Mouse (Mus musculus): ENCODE results near the gene Nrxn3. TPM values are rescaled to one million over a fixed set of nuclear protein-coding genes. Genes with fewer than 3 reads are reported as not detected.

The Nrxn3 gene
- polyA plus RNA-seq, 1 experiment = 0.47 TPM

- TF ChIP-seq CTCF (IDR thresholded peaks at IDR 0.05; ENCODE audit: extremely low read depth, insufficient read length, insufficient replicate concordance, low read depth, low read length) (no peak), POLR2A (IDR thresholded peaks at IDR 0.05; ENCODE audit: low read depth, low read length) (no peak)
- Histone ChIP-seq H3K4me3 (ENCODE audit: low read depth, low read length) (no peak overlapping the region), H3K27ac (ENCODE audit: insufficient read depth, low read depth, low read length) (no peak overlapping the region), H3K36me3 (ENCODE audit: control insufficient read depth, insufficient read depth, low read length) (no peaks in the 10 kb centered on the region), H3K4me1 (ENCODE audit: control insufficient read depth, insufficient read depth, insufficient read length, low read length) (no peaks in the 10 kb centered on the region), H3K27me3 (ENCODE audit: control insufficient read depth, insufficient read depth, low read length) (no peaks in the 10 kb centered on the region)
- WGBS = 59% methylated on average over 1 of the region's 1 CpGs
Observed at GRCm38 (mm10) chr12:89963073-89963472, 1240.4 kb downstream of the Nrxn3 start.

GRCm38 (mm10) chr12:89976648-89977047 lies 1254.0 kb downstream of the Nrxn3 start:
- 94% methylated on average over 4 of the region's 4 CpGs for WGBS
- H3K4me1 ChIP-seq (ENCODE audit: control insufficient read depth, insufficient read depth, insufficient read length, low read length) = no peaks in the 10 kb centered on the region

GRCm38 (mm10) chr12:89977479-89977878 lies 1254.8 kb downstream of the Nrxn3 start:
- H3K27ac ChIP-seq (ENCODE audit: insufficient read depth, low read depth, low read length) = no peak overlapping the region
- no peaks in the 10 kb centered on the region for H3K27me3 ChIP-seq (ENCODE audit: control insufficient read depth, insufficient read depth, low read length)
- H3K4me3 ChIP-seq (ENCODE audit: low read depth, low read length) = no peak overlapping the region
- TF ChIP-seq CTCF (IDR thresholded peaks at IDR 0.05; ENCODE audit: extremely low read depth, insufficient read length, insufficient replicate concordance, low read depth, low read length) = no peak
- no peak for TF ChIP-seq POLR2A (IDR thresholded peaks at IDR 0.05; ENCODE audit: low read depth, low read length)
- WGBS = 78% methylated on average over 5 of the region's 5 CpGs
- no peaks in the 10 kb centered on the region for H3K36me3 ChIP-seq (ENCODE audit: control insufficient read depth, insufficient read depth, low read length)
- no peaks in the 10 kb centered on the region for H3K4me1 ChIP-seq (ENCODE audit: control insufficient read depth, insufficient read depth, insufficient read length, low read length)

More at GRCm38 (mm10) chr12:89976648-89977047, 1254.0 kb downstream of the Nrxn3 start:
- Histone ChIP-seq H3K36me3 (ENCODE audit: control insufficient read depth, insufficient read depth, low read length) (no peaks in the 10 kb centered on the region), H3K27ac (ENCODE audit: insufficient read depth, low read depth, low read length) (no peak overlapping the region), H3K27me3 (ENCODE audit: control insufficient read depth, insufficient read depth, low read length) (no peaks in the 10 kb centered on the region), H3K4me3 (ENCODE audit: low read depth, low read length) (no peak overlapping the region)
- TF ChIP-seq POLR2A (IDR thresholded peaks at IDR 0.05; ENCODE audit: low read depth, low read length) = no peak
- no peak for TF ChIP-seq CTCF (IDR thresholded peaks at IDR 0.05; ENCODE audit: extremely low read depth, insufficient read length, insufficient replicate concordance, low read depth, low read length)

GRCm38 (mm10) chr12:89979190-89979589 lies 1256.5 kb downstream of the Nrxn3 start:
- WGBS = 25% methylated on average over 1 of the region's 1 CpGs
- TF ChIP-seq POLR2A (IDR thresholded peaks at IDR 0.05; ENCODE audit: low read depth, low read length) (no peak), CTCF (IDR thresholded peaks at IDR 0.05; ENCODE audit: extremely low read depth, insufficient read length, insufficient replicate concordance, low read depth, low read length) (no peak)
- Histone ChIP-seq H3K36me3 (ENCODE audit: control insufficient read depth, insufficient read depth, low read length) (no peaks in the 10 kb centered on the region), H3K4me3 (ENCODE audit: low read depth, low read length) (no peak overlapping the region), H3K4me1 (ENCODE audit: control insufficient read depth, insufficient read depth, insufficient read length, low read length) (no peaks in the 10 kb centered on the region), H3K27me3 (ENCODE audit: control insufficient read depth, insufficient read depth, low read length) (no peaks in the 10 kb centered on the region), H3K27ac (ENCODE audit: insufficient read depth, low read depth, low read length) (no peak overlapping the region)

GRCm38 (mm10) chr12:89982445-89982844 lies 1259.8 kb downstream of the Nrxn3 start:
- Histone ChIP-seq H3K4me1 (ENCODE audit: control insufficient read depth, insufficient read depth, insufficient read length, low read length) (no peaks in the 10 kb centered on the region), H3K36me3 (ENCODE audit: control insufficient read depth, insufficient read depth, low read length) (no peaks in the 10 kb centered on the region), H3K27me3 (ENCODE audit: control insufficient read depth, insufficient read depth, low read length) (no peaks in the 10 kb centered on the region), H3K27ac (ENCODE audit: insufficient read depth, low read depth, low read length) (no peak overlapping the region), H3K4me3 (ENCODE audit: low read depth, low read length) (no peak overlapping the region)
- TF ChIP-seq CTCF (IDR thresholded peaks at IDR 0.05; ENCODE audit: extremely low read depth, insufficient read length, insufficient replicate concordance, low read depth, low read length) (no peak), POLR2A (IDR thresholded peaks at IDR 0.05; ENCODE audit: low read depth, low read length) (no peak)
- 79% methylated on average over 5 of the region's 5 CpGs for WGBS

GRCm38 (mm10) chr12:89983399-89983798 lies 1260.7 kb downstream of the Nrxn3 start:
- H3K27me3 ChIP-seq (ENCODE audit: control insufficient read depth, insufficient read depth, low read length) = no peaks in the 10 kb centered on the region
- H3K36me3 ChIP-seq (ENCODE audit: control insufficient read depth, insufficient read depth, low read length) = no peaks in the 10 kb centered on the region
- no peaks in the 10 kb centered on the region for H3K4me1 ChIP-seq (ENCODE audit: control insufficient read depth, insufficient read depth, insufficient read length, low read length)
- TF ChIP-seq POLR2A (IDR thresholded peaks at IDR 0.05; ENCODE audit: low read depth, low read length) = no peak
- TF ChIP-seq CTCF (IDR thresholded peaks at IDR 0.05; ENCODE audit: extremely low read depth, insufficient read length, insufficient replicate concordance, low read depth, low read length) = no peak
- H3K27ac ChIP-seq (ENCODE audit: insufficient read depth, low read depth, low read length) = no peak overlapping the region
- no peak overlapping the region for H3K4me3 ChIP-seq (ENCODE audit: low read depth, low read length)

- no peak overlapping the region for H3K27ac ChIP-seq (ENCODE audit: insufficient read depth, low read depth, low read length)
- H3K4me3 ChIP-seq (ENCODE audit: low read depth, low read length) = no peak overlapping the region
- no peaks in the 10 kb centered on the region for H3K36me3 ChIP-seq (ENCODE audit: control insufficient read depth, insufficient read depth, low read length)
- H3K4me1 ChIP-seq (ENCODE audit: control insufficient read depth, insufficient read depth, insufficient read length, low read length) = no peaks in the 10 kb centered on the region
- TF ChIP-seq CTCF (IDR thresholded peaks at IDR 0.05; ENCODE audit: extremely low read depth, insufficient read length, insufficient replicate concordance, low read depth, low read length) = no peak
- TF ChIP-seq POLR2A (IDR thresholded peaks at IDR 0.05; ENCODE audit: low read depth, low read length) = no peak
- H3K27me3 ChIP-seq (ENCODE audit: control insufficient read depth, insufficient read depth, low read length) = no peaks in the 10 kb centered on the region
- WGBS = 76% methylated on average over 6 of the region's 6 CpGs
Observed at GRCm38 (mm10) chr12:89986219-89986618, 1263.5 kb downstream of the Nrxn3 start.

- no peak overlapping the region for H3K4me3 ChIP-seq (ENCODE audit: low read depth, low read length)
- TF ChIP-seq POLR2A (IDR thresholded peaks at IDR 0.05; ENCODE audit: low read depth, low read length) = no peak
- TF ChIP-seq CTCF (IDR thresholded peaks at IDR 0.05; ENCODE audit: extremely low read depth, insufficient read length, insufficient replicate concordance, low read depth, low read length) = no peak
- no peak overlapping the region for H3K27ac ChIP-seq (ENCODE audit: insufficient read depth, low read depth, low read length)
- H3K4me1 ChIP-seq (ENCODE audit: control insufficient read depth, insufficient read depth, insufficient read length, low read length) = no peaks in the 10 kb centered on the region
- no peaks in the 10 kb centered on the region for H3K27me3 ChIP-seq (ENCODE audit: control insufficient read depth, insufficient read depth, low read length)
- no peaks in the 10 kb centered on the region for H3K36me3 ChIP-seq (ENCODE audit: control insufficient read depth, insufficient read depth, low read length)
- 70% methylated on average over 5 of the region's 5 CpGs for WGBS
Observed at GRCm38 (mm10) chr12:89993273-89993672, 1270.6 kb downstream of the Nrxn3 start.
